Mouse (Mus musculus) kidney, embryonic 14.5 days (tissue): ENCODE measurements around the gene Macf1. TPM values are rescaled to one million over a fixed set of nuclear protein-coding genes. Genes with fewer than 3 reads are reported as not detected.

Source experiments
- ATAC-seq: fragments of 200-750 bp; cut with Nextera tagmentation; 2 replicates; pipeline ENCODE4 v1.8.0; 2017; ENCODE audit warnings: moderate number of reproducible peaks, mild to moderate bottlenecking, moderate TSS enrichment, moderate library complexity; ENCODE audit not compliant: low FRiP score, low TSS enrichment
- H3K27ac ChIP-seq: fragments of 300-500 bp; sonication (generic); 2 replicates; pipeline ENCODE4 v1.5.1; 2014; ENCODE audit warnings: low read depth, mild to moderate bottlenecking, low read length, moderate library complexity, mixed read lengths
- H3K27me3 ChIP-seq: fragments of 300-500 bp; sonication (generic); 2 replicates; pipeline ENCODE4 v1.6.1; 2014; ENCODE audit warnings: mild to moderate bottlenecking, low read length; ENCODE audit not compliant: control insufficient read depth, insufficient read depth
- H3K36me3 ChIP-seq: fragments of 300-500 bp; sonication (generic); 2 replicates; pipeline ENCODE4 v1.6.1; 2014; ENCODE audit warnings: low read length, mixed read lengths; ENCODE audit not compliant: control insufficient read depth, insufficient read depth
- H3K4me1 ChIP-seq: fragments of 300-500 bp; sonication (generic); 2 replicates; pipeline ENCODE4 v1.6.1; 2014; ENCODE audit warnings: low read length, mixed read lengths; ENCODE audit not compliant: control insufficient read depth, insufficient read depth
- H3K4me2 ChIP-seq: fragments of 300-500 bp; sonication (generic); replicated peaks from 2 replicates; pipeline ENCODE4 v1.6.1; 2014; ENCODE audit warnings: low read depth, mild to moderate bottlenecking, low read length
- H3K4me3 ChIP-seq: fragments of 300-500 bp; sonication (generic); 2 replicates; pipeline ENCODE4 v1.5.1; 2014; ENCODE audit warnings: mild to moderate bottlenecking, low read length
- H3K9ac ChIP-seq: fragments of 300-500 bp; sonication (generic); 2 replicates; pipeline ENCODE4 v1.6.1; 2014; ENCODE audit warnings: low read depth, mild to moderate bottlenecking, low read length, moderate library complexity
- H3K9me3 ChIP-seq: fragments of 300-500 bp; sonication (generic); 2 replicates; pipeline ENCODE4 v1.6.1; 2016; ENCODE audit warnings: low read length; ENCODE audit not compliant: control insufficient read depth
- WGBS: fragments of 180-500 bp; shearing (Covaris S2); extraction: QIAGEN DNeasy Blood & Tissue Kit; methylation state at CpG from one replicate; pipeline ENCODE4 v1.1.7; 2014; 5-methylcytosine and 5-hydroxymethylcytosine counted together
- polyA plus RNA-seq: library from polyadenylated mRNA; unstranded; fragments of >200 nt; fragmentation: Nextera tagmentation; extraction: Ambion mirVana; gene quantifications from 2 replicates; pipeline ENCODE4 v1.2.1, GENCODE M21; 2014

Gene Macf1
- polyA plus RNA-seq, 1 experiment from 2014 or later, result 89.2 TPM

- Histone ChIP-seq H3K4me2 (no peak overlapping the region), H3K4me3 (no peak overlapping the region), H3K9me3 (no peaks in the 10 kb centered on the region), H3K27ac (no peak overlapping the region), H3K36me3 (peaks cover 8% of the 10 kb centered on the region; the same call in 1 of the 2 replicates), H3K4me1 (0 out of 2 replicates have a peak, but pooled peaks cover 3% of the 10 kb centered on the region), H3K27me3 (no peaks in the 10 kb centered on the region), H3K9ac (no peak overlapping the region)
- WGBS, result 92% methylated on average over 10 of the region's 10 CpGs
- ATAC-seq, result no peak
Measured at GRCm38 (mm10) chr4:123426429-123427080, 257.6 kb downstream of the Macf1 start.

- no peaks in the 10 kb centered on the region for H3K9me3 ChIP-seq
- no peak overlapping the region for H3K27ac ChIP-seq
- H3K27me3 ChIP-seq, result no peaks in the 10 kb centered on the region
- no peak for ATAC-seq
- 0 out of 2 replicates have a peak, but pooled peaks cover 3% of the 10 kb centered on the region for H3K4me1 ChIP-seq
- no peak overlapping the region for H3K4me3 ChIP-seq
- no peak overlapping the region for H3K4me2 ChIP-seq
- WGBS, result 89% methylated on average over 1 of the region's 1 CpGs
- peaks cover under 1% of the 10 kb centered on the region; the same call in 1 of the 2 replicates for H3K36me3 ChIP-seq
- H3K9ac ChIP-seq, result no peak overlapping the region
Measured at GRCm38 (mm10) chr4:123425672-123426272, 258.4 kb downstream of the Macf1 start.

- Histone ChIP-seq H3K36me3 (no peaks in the 10 kb centered on the region), H3K9me3 (no peaks in the 10 kb centered on the region), H3K27ac (no peak overlapping the region), H3K9ac (no peak overlapping the region), H3K4me1 (0 out of 2 replicates have a peak, but pooled peaks cover 3% of the 10 kb centered on the region), H3K27me3 (no peaks in the 10 kb centered on the region), H3K4me2 (no peak overlapping the region), H3K4me3 (no peak overlapping the region)
- no peak for ATAC-seq
- WGBS, result 98% methylated on average over 2 of the region's 2 CpGs
Measured at GRCm38 (mm10) chr4:123424050-123424449, 260.1 kb downstream of the Macf1 start.

- H3K4me2 ChIP-seq, result no peak overlapping the region
- ATAC-seq, result no peak
- no peak overlapping the region for H3K4me3 ChIP-seq
- no peak overlapping the region for H3K9ac ChIP-seq
- no peaks in the 10 kb centered on the region for H3K36me3 ChIP-seq
- H3K27me3 ChIP-seq, result no peaks in the 10 kb centered on the region
- H3K4me1 ChIP-seq, result 0 out of 2 replicates have a peak, but pooled peaks cover 3% of the 10 kb centered on the region
- H3K9me3 ChIP-seq, result no peaks in the 10 kb centered on the region
- H3K27ac ChIP-seq, result no peak overlapping the region
- WGBS, result 48% methylated on average over 6 of the region's 6 CpGs
Measured at GRCm38 (mm10) chr4:123422828-123423227, 261.3 kb downstream of the Macf1 start.

GRCm38 (mm10) chr4:123418032-123418431 lies 266.1 kb downstream of the Macf1 start:
- 89% methylated on average over 3 of the region's 3 CpGs for WGBS
- H3K9ac ChIP-seq, result no peak overlapping the region
- H3K27me3 ChIP-seq, result no peaks in the 10 kb centered on the region
- ATAC-seq, result no peak
- H3K36me3 ChIP-seq, result no peaks in the 10 kb centered on the region
- no peak overlapping the region for H3K27ac ChIP-seq
- peaks cover 7% of the 10 kb centered on the region for H3K4me1 ChIP-seq
- no peak overlapping the region for H3K4me2 ChIP-seq
- H3K4me3 ChIP-seq, result no peak overlapping the region
- no peaks in the 10 kb centered on the region for H3K9me3 ChIP-seq

- H3K27me3 ChIP-seq, result no peaks in the 10 kb centered on the region
- H3K4me2 ChIP-seq, result no peak overlapping the region
Measured at GRCm38 (mm10) chr4:123417478-123417877, 266.7 kb downstream of the Macf1 start.

GRCm38 (mm10) chr4:123416829-123417228 lies 267.3 kb downstream of the Macf1 start:
- 85% methylated on average over 2 of the region's 2 CpGs for WGBS
- H3K27ac ChIP-seq, result no peak overlapping the region
- no peak overlapping the region for H3K4me3 ChIP-seq
- no peak overlapping the region for H3K4me2 ChIP-seq
- ATAC-seq, result no peak
- no peaks in the 10 kb centered on the region for H3K9me3 ChIP-seq
- H3K36me3 ChIP-seq, result no peaks in the 10 kb centered on the region
- H3K4me1 ChIP-seq, result peaks cover 12% of the 10 kb centered on the region
- no peaks in the 10 kb centered on the region for H3K27me3 ChIP-seq
- no peak overlapping the region for H3K9ac ChIP-seq

More at GRCm38 (mm10) chr4:123417478-123417877, 266.7 kb downstream of the Macf1 start:
- H3K4me3 ChIP-seq, result no peak overlapping the region
- peaks cover 12% of the 10 kb centered on the region for H3K4me1 ChIP-seq
- H3K9ac ChIP-seq, result no peak overlapping the region
- no peaks in the 10 kb centered on the region for H3K36me3 ChIP-seq
- H3K9me3 ChIP-seq, result no peaks in the 10 kb centered on the region
- H3K27ac ChIP-seq, result no peak overlapping the region
- WGBS, result 59% methylated on average over 1 of the region's 3 CpGs
- ATAC-seq, result no peak

GRCm38 (mm10) chr4:123415566-123415965 lies 268.6 kb downstream of the Macf1 start:
- Histone ChIP-seq H3K4me3 (no peak overlapping the region), H3K4me1 (peaks cover 14% of the 10 kb centered on the region), H3K9ac (no peak overlapping the region), H3K27ac (no peak overlapping the region), H3K36me3 (no peaks in the 10 kb centered on the region), H3K27me3 (no peaks in the 10 kb centered on the region), H3K9me3 (no peaks in the 10 kb centered on the region), H3K4me2 (no peak overlapping the region)
- 96% methylated on average over 1 of the region's 1 CpGs for whole genome bisulfite sequencing
- ATAC-seq, result no peak

- Histone ChIP-seq H3K36me3 (peaks cover 4% of the 10 kb centered on the region), H3K9me3 (no peaks in the 10 kb centered on the region), H3K9ac (no peak overlapping the region), H3K27ac (no peak overlapping the region), H3K27me3 (no peaks in the 10 kb centered on the region), H3K4me3 (no peak overlapping the region), H3K4me1 (peaks cover 31% of the 10 kb centered on the region), H3K4me2 (no peak overlapping the region)
- no peak for ATAC-seq
- 47% methylated on average over 2 of the region's 2 CpGs for WGBS
Measured at GRCm38 (mm10) chr4:123413876-123414275, 270.3 kb downstream of the Macf1 start.
